In the genomic region with DNA sequence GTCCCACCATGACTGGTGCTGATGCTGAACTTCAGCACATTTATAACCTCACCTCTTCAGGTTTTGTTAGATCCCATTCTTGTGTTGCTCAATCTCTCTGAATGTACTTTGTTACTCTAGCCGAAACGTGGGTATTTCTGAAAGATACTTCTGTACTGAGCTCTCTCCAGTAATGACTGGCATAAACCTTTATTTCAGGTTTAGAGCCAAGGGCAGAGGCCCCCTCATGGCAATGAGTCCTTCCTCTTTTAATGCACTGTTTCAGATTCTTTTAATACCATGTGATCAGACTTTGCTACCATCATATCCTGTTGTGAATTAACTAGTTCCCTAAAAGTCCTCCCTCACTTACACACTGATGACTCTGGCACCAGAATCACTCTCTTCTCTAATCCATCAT, we compare ENCODE assay signal across 21 mouse cellular contexts. TPM values are rescaled to one million over a fixed set of nuclear protein-coding genes. Genes with fewer than 3 reads are reported as not detected.
A peak's percentile ranks its signal among the peaks of the same experiment; 100 is the strongest.
DNase-seq lines count a peak whose midpoint lies in the region; ATAC-seq and TF ChIP-seq lines count a peak whose summit lies in the region.
"Had no signal": no experiment of that assay in that cellular context is flagged by ENCODE, and none has a peak within 500 bp of the region (broad histone marks: within the 10 kb centered on the region; RNA-seq: fewer than 3 reads in every experiment).

No protein-coding gene starts in this region.

- H3K27ac ChIP-seq in MEL (ENCODE audit: control insufficient read depth, low read depth, low read length) = no peak overlapping the region
- H3K27ac ChIP-seq in macrophage = peak overlapping the region; percentile 66
- no peak overlapping the region for H3K27ac ChIP-seq in kidney, embryonic 15.5 days
- H3K27ac ChIP-seq: embryonic facial prominence, embryonic 10.5 days; forebrain, embryonic 12.5 days; hindbrain, embryonic 12.5 days; limb, embryonic 15.5 days; midbrain, embryonic 15.5 days had no signal

- DNase-seq in lung, postnatal 36 days = peak; percentile 3
- DNase-seq in lung, adult 18-20 months = no peak
- peak; percentile 57 for DNase-seq in MEL (ENCODE audit: low read depth, low spot score)
- DNase-seq in urinary bladder, postnatal 36 days (ENCODE audit: low spot score in 2 of 2) = no peak
- DNase-seq in retina, postnatal 1 day = no peak
- DNase-seq: adrenal gland, postnatal 36 days; cerebellum, adult 2 months; gastrocnemius, postnatal 10 days; kidney, adult 2 months; kidney, postnatal 14 days; lung, embryonic 14.5 days; right cerebral cortex, postnatal 4 days; thymus, postnatal 4 days had no signal

- TF ChIP-seq POLR2A in MEL (IDR thresholded peaks at IDR 0.05; ENCODE audit: control insufficient read depth in 1 of 2, insufficient read depth in 1 of 2, low read depth in 1 of 2, low read length in 2 of 2, poor library complexity in 1 of 2) = no peak

- whole genome bisulfite sequencing in macrophage (ENCODE audit: missing documents) = 41% methylated on average over 2 of the region's 2 CpGs
- WGBS in kidney, embryonic 15.5 days = 92% methylated on average over 2 of the region's 2 CpGs

- TF ChIP-seq CTCF in MEL (IDR thresholded peaks at IDR 0.05 in 2 of 3, conservative IDR thresholded peaks at IDR 0.05 in 1 of 3; ENCODE audit: control insufficient read depth in 1 of 3, insufficient read depth in 1 of 3, low read depth in 2 of 3, low read length in 3 of 3, poor library complexity in 1 of 3, severe bottlenecking in 1 of 3) = no peak

- no peak overlapping the region for H3K9ac ChIP-seq in MEL (ENCODE audit: control insufficient read depth, low read depth, low read length, poor library complexity, severe bottlenecking)
- no peak overlapping the region for H3K9ac ChIP-seq in kidney, embryonic 15.5 days
- H3K9ac ChIP-seq: forebrain, embryonic 12.5 days; hindbrain, embryonic 12.5 days; limb, embryonic 15.5 days; lung, embryonic 14.5 days; midbrain, embryonic 15.5 days had no signal

- no peaks in the 10 kb centered on the region for H3K27me3 ChIP-seq in MEL (ENCODE audit: control insufficient read depth in 1 of 2, insufficient read depth in 2 of 2, low read length in 2 of 2)
- no peaks in the 10 kb centered on the region for H3K27me3 ChIP-seq in kidney, embryonic 15.5 days
- H3K27me3 ChIP-seq: forebrain, embryonic 12.5 days; hindbrain, embryonic 12.5 days; limb, embryonic 15.5 days; megakaryocyte, embryonic 14.5 days; midbrain, embryonic 15.5 days had no signal

- no peaks in the 10 kb centered on the region for H3K9me3 ChIP-seq in MEL (replicated peaks; ENCODE audit: insufficient read depth, low read length)
- no peaks in the 10 kb centered on the region for H3K9me3 ChIP-seq in kidney, embryonic 15.5 days (replicated peaks)
- H3K9me3 ChIP-seq: embryonic facial prominence, embryonic 10.5 days; forebrain, embryonic 12.5 days; hindbrain, embryonic 12.5 days; limb, embryonic 15.5 days; megakaryocyte, embryonic 14.5 days; midbrain, embryonic 15.5 days had no signal

- H3K36me3 ChIP-seq in MEL (ENCODE audit: control insufficient read depth in 1 of 2, insufficient read depth in 2 of 2, low read length in 2 of 2) (peaks cover 7 to 27% of the 10 kb centered on the region in 2 experiments), macrophage (ENCODE audit: inconsistent target) (peaks cover 5% of the 10 kb centered on the region; the same call in 1 of the 2 replicates)
- peaks cover 38% of the 10 kb centered on the region for H3K36me3 ChIP-seq in kidney, embryonic 15.5 days
- H3K36me3 ChIP-seq: midbrain, embryonic 15.5 days had no signal

- TF ChIP-seq EP300 in MEL (IDR thresholded peaks at IDR 0.05; ENCODE audit: low read depth in 1 of 2, low read length in 2 of 2) = no peak

- no peak for ATAC-seq in kidney, embryonic 15.5 days (replicated peaks; ENCODE audit: low FRiP score)
- ATAC-seq: midbrain, embryonic 15.5 days had no signal

- no peak for TF ChIP-seq RAD21 in MEL (IDR thresholded peaks at IDR 0.05; ENCODE audit: low read depth, low read length)

- H3K4me3 ChIP-seq in MEL (ENCODE audit: control insufficient read depth in 1 of 2, insufficient read depth in 1 of 2, low read depth in 2 of 2, low read length in 2 of 2) = no peak overlapping the region
- H3K4me3 ChIP-seq in macrophage (ENCODE audit: inconsistent target) = no peak overlapping the region
- H3K4me3 ChIP-seq in kidney, embryonic 15.5 days (replicated peaks) = no peak overlapping the region
- H3K4me3 ChIP-seq: embryonic facial prominence, embryonic 10.5 days; forebrain, embryonic 12.5 days; hindbrain, embryonic 12.5 days; limb, embryonic 15.5 days; megakaryocyte, embryonic 14.5 days; midbrain, embryonic 15.5 days had no signal

- H3K4me2 ChIP-seq in kidney, embryonic 15.5 days = no peak overlapping the region
- H3K4me2 ChIP-seq: forebrain, embryonic 12.5 days; hindbrain, embryonic 12.5 days; limb, embryonic 15.5 days; lung, embryonic 14.5 days; midbrain, embryonic 15.5 days had no signal

- H3K4me1 ChIP-seq in MEL (ENCODE audit: control insufficient read depth in 1 of 2, insufficient read depth in 2 of 2, low read length in 2 of 2) = no peaks in the 10 kb centered on the region; a peak in 1 of 4 replicates
- H3K4me1 ChIP-seq in kidney, embryonic 15.5 days = no peaks in the 10 kb centered on the region
- H3K4me1 ChIP-seq: embryonic facial prominence, embryonic 10.5 days; forebrain, embryonic 12.5 days; hindbrain, embryonic 12.5 days; limb, embryonic 15.5 days; midbrain, embryonic 15.5 days had no signal

- no peaks in the 10 kb centered on the region; the same call in 1 of the 2 replicates for H3K79me2 ChIP-seq in MEL (ENCODE audit: control insufficient read depth, insufficient read depth, low read length, poor library complexity)
- peaks cover 26% of the 10 kb centered on the region; the same call in 1 of the 2 replicates for H3K79me2 ChIP-seq in macrophage (ENCODE audit: inconsistent target)

TF ChIP-seq in MEL, 35 proteins besides CTCF, POLR2A, EP300 and RAD21:
- TF ChIP-seq MYC (IDR thresholded peaks at IDR 0.05; ENCODE audit: low read depth, low read length) (no peak), NELFE (IDR thresholded peaks at IDR 0.05; ENCODE audit: low read depth, low read length) (no peak), USF1 (IDR thresholded peaks at IDR 0.05; ENCODE audit: low read depth, low read length) (peak; percentile 54; the same call in 1 of the 2 replicates), MAX (IDR thresholded peaks at IDR 0.05; ENCODE audit: low read length) (peak; percentile 34; the same call in 1 of the 2 replicates)
TF ChIP-seq in MEL: peak in this region for 2.

RNA-seq across cellular contexts. Expression of gene Smc5, which starts 27.2 kb away (rescaled TPM):
- 29.9 and 36.1 TPM in 2 replicates for total RNA-seq in MEL (2012; rRNA removed)
- polyA plus RNA-seq in MEL (2012; ENCODE audit: insufficient read depth in 1 of 2, insufficient read length in 2 of 2, low read depth in 1 of 2, low replicate concordance in 2 of 2, missing spikeins in 1 of 2) (10 to 100 TPM; 36.8 to 77.3 TPM), macrophage (2018) (17.2 to 23.6 TPM (median 17.6 TPM) in 3 replicates)
- 100 to 1,000 TPM; 231 to 321 (median 269) TPM for total RNA-seq in macrophage (2018; cell fraction: chromatin; rRNA removed)
- total RNA-seq in macrophage (2018; cell fraction: cytosol; rRNA removed) = 10 to 100 TPM; 16.7 to 27.1 (median 19.5) TPM
- 100 to 1,000 TPM in 24 of 26 experiments, 10 to 100 TPM in 2; 93.6 to 239 (median 131) TPM for total RNA-seq in macrophage (2018; cell fraction: nucleus; rRNA removed)
- 32.5 and 34.6 TPM in 2 replicates for polyA plus RNA-seq in kidney, embryonic 15.5 days (2015; fragmentation: Nextera tagmentation; extraction: Ambion mirVana)

Comparison
In these comparisons a context has a peak if more than half of its experiments do, and no peak if none do; other contexts are left out.
1. DNase-seq: peak in lung, postnatal 36 days (single experiment) and MEL (single experiment); none in lung, adult 18-20 months (0 of 2), urinary bladder, postnatal 36 days (0 of 2) and retina, postnatal 1 day (single experiment).